Mouse (Mus musculus) liver, adult 2 months (tissue): ENCODE data around the gene Cped1.

ENCODE experiments used
- CTCF ChIP-seq: fragments of 200-500 bp; IDR thresholded peaks from 2 replicates; pipeline ENCODE4 v1.5.1; 2011; ENCODE audit warnings: low read depth, low read length, control low read depth
- POLR2A ChIP-seq: fragments of 200-500 bp; IDR thresholded peaks from 2 replicates; pipeline ENCODE4 v1.6.1; 2011; ENCODE audit warnings: low read length, control low read depth; ENCODE audit not compliant: insufficient read depth; ENCODE audit errors: extremely low read depth

GRCm38 (mm10) chr6:22205030-22205750, 219.5 kb downstream of the Cped1 start:
- TF ChIP-seq POLR2A (no peak), CTCF (no peak)
